8 mouse cellular contexts compared by ENCODE assay signal in the genomic region with DNA sequence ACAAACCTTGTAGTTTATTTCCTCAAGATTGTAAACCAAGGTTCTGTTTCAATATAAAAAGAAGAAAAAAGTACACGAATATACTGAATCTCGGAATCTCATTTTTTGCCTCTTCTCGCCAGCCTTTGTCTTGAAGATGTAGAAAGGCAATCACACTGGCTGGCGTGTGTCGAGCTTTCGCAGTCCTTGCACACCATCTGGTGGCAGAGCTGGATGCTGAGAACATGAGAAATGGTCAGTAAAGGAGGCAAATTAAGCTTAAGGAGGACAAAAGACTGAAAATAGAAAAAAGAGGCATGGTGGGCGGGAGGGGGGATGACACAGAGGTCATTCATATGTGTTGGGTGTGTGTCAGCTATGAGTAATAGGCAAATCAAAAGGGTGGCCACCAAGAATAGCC. TPM values are rescaled to one million over a fixed set of nuclear protein-coding genes. Genes with fewer than 3 reads are reported as not detected.
DNase-seq lines count a peak whose midpoint lies in the region; ATAC-seq lines count a peak whose summit lies in the region.

No protein-coding gene starts in this region.

- no peak overlapping the region for H3K4me2 ChIP-seq in embryonic facial prominence, embryonic 11.5 days (ENCODE audit: low read depth, low read length)
- H3K4me2 ChIP-seq in midbrain, embryonic 16.5 days (ENCODE audit: low read length) = no peak overlapping the region

- no peak overlapping the region for H3K9ac ChIP-seq in embryonic facial prominence, embryonic 11.5 days (replicated peaks; ENCODE audit: low read length)
- H3K9ac ChIP-seq in midbrain, embryonic 16.5 days (ENCODE audit: low read depth, low read length) = no peak overlapping the region

- ATAC-seq in CD4-positive, CD25-positive, alpha-beta regulatory T cell, adult 4 months = no peak
- no peak for ATAC-seq in embryonic facial prominence, embryonic 11.5 days (replicated peaks; ENCODE audit: insufficient number of reproducible peaks, low FRiP score, low TSS enrichment, low read depth)
- ATAC-seq in midbrain, embryonic 16.5 days = peak; percentile 91

- H3K4me3 ChIP-seq in embryonic facial prominence, embryonic 11.5 days (ENCODE audit: low read depth, low read length) = no peak overlapping the region
- H3K4me3 ChIP-seq in hindbrain, embryonic 10.5 days = no peak overlapping the region
- H3K4me3 ChIP-seq in midbrain, embryonic 16.5 days (ENCODE audit: low read depth, low read length) = no peak overlapping the region

- no peak overlapping the region for H3K27ac ChIP-seq in embryonic facial prominence, embryonic 11.5 days (replicated peaks; ENCODE audit: low read depth, low read length)
- H3K27ac ChIP-seq in hindbrain, embryonic 10.5 days = peak overlapping the region; percentile 40; the same call in 1 of the 2 replicates
- H3K27ac ChIP-seq in midbrain, embryonic 16.5 days (ENCODE audit: low read length) = no peak overlapping the region

- no peaks in the 10 kb centered on the region for H3K36me3 ChIP-seq in embryonic facial prominence, embryonic 11.5 days (replicated peaks; ENCODE audit: control insufficient read depth, insufficient read depth, low read depth, low read length)
- H3K36me3 ChIP-seq in hindbrain, embryonic 10.5 days = no peaks in the 10 kb centered on the region
- H3K36me3 ChIP-seq in midbrain, embryonic 16.5 days (ENCODE audit: control insufficient read depth, insufficient read depth, low read length) = no peaks in the 10 kb centered on the region

- no peaks in the 10 kb centered on the region for H3K4me1 ChIP-seq in embryonic facial prominence, embryonic 11.5 days (ENCODE audit: control insufficient read depth, insufficient read depth, low read length)
- no peaks in the 10 kb centered on the region for H3K4me1 ChIP-seq in hindbrain, embryonic 10.5 days (replicated peaks)
- H3K4me1 ChIP-seq in midbrain, embryonic 16.5 days (ENCODE audit: control insufficient read depth, insufficient read depth, low read length) = peaks cover 3% of the 10 kb centered on the region; the same call in 1 of the 2 replicates

- no peaks in the 10 kb centered on the region for H3K9me3 ChIP-seq in embryonic facial prominence, embryonic 11.5 days (replicated peaks; ENCODE audit: control insufficient read depth, low read length)
- H3K9me3 ChIP-seq in hindbrain, embryonic 10.5 days = no peaks in the 10 kb centered on the region
- H3K9me3 ChIP-seq in midbrain, embryonic 16.5 days (replicated peaks; ENCODE audit: control insufficient read depth, low read length, poor library complexity, severe bottlenecking) = no peaks in the 10 kb centered on the region

- DNase-seq in CD4-positive, CD25-positive, alpha-beta regulatory T cell, adult 2 months (ENCODE audit: low read depth, low spot score) = peak; percentile 53
- peak; percentile 56 for DNase-seq in adrenal gland, postnatal 10 days
- peak; percentile 69 for DNase-seq in embryonic facial prominence, embryonic 11.5 days (ENCODE audit: low spot score)
- DNase-seq in hindbrain, embryonic 10.5 days (ENCODE audit: low spot score) = peak; percentile 75
- DNase-seq in layer of hippocampus, postnatal 25 days (ENCODE audit: extremely low spot score in 1 of 2, low spot score in 1 of 2) = peak; percentile 28 to 64
- DNase-seq in testis, postnatal 10 days (ENCODE audit: low spot score) = peak; percentile 70

- WGBS in embryonic facial prominence, embryonic 11.5 days = 78% methylated on average over 7 of the region's 7 CpGs
- 63% methylated on average over 7 of the region's 7 CpGs for WGBS in hindbrain, embryonic 10.5 days
- 42% methylated on average over 7 of the region's 7 CpGs for WGBS in midbrain, embryonic 16.5 days

- no peaks in the 10 kb centered on the region for H3K27me3 ChIP-seq in embryonic facial prominence, embryonic 11.5 days (ENCODE audit: control insufficient read depth, insufficient read depth, low read length)
- no peaks in the 10 kb centered on the region for H3K27me3 ChIP-seq in hindbrain, embryonic 10.5 days (ENCODE audit: insufficient read depth, poor library complexity, severe bottlenecking)
- no peaks in the 10 kb centered on the region for H3K27me3 ChIP-seq in midbrain, embryonic 16.5 days (ENCODE audit: control insufficient read depth, insufficient read depth, low read depth, low read length)

RNA-seq across cellular contexts. Expression of a gene that starts 31.6 kb away (rescaled TPM):
- polyA plus RNA-seq in CD4-positive, CD25-positive, alpha-beta regulatory T cell, adult 4 months (2017; shearing (Covaris generic)) = 1 to 10 TPM; 1.2 to 2.5 TPM
- 1 to 10 TPM; 1.8 to 2.9 TPM for total RNA-seq in adrenal gland, postnatal 10 days (2021)
- 0.22 and 0.24 TPM in 2 replicates for polyA plus RNA-seq in embryonic facial prominence, embryonic 11.5 days (2014; fragmentation: Nextera tagmentation; extraction: Ambion mirVana)
- 0.12 and 0.30 TPM in 2 replicates for polyA plus RNA-seq in hindbrain, embryonic 10.5 days (2016; fragmentation: Nextera tagmentation; extraction: Ambion mirVana)
- 1 to 10 TPM; 2.2 to 2.8 TPM for total RNA-seq in layer of hippocampus, postnatal 25 days (2021)
- polyA plus RNA-seq in midbrain, embryonic 16.5 days (2015; fragmentation: Nextera tagmentation; extraction: Ambion mirVana) = 0.16 TPM in 1 of 2 replicates, not detected in the other
